Mouse (Mus musculus) liver, adult 2 months (tissue): ENCODE measurements around the gene Zc3h12c.

ENCODE experiments used
- CTCF ChIP-seq: fragments of 200-500 bp; IDR thresholded peaks from 2 replicates; pipeline ENCODE4 v1.5.1; 2011; ENCODE audit warnings: low read depth, low read length, control low read depth
- POLR2A ChIP-seq: fragments of 200-500 bp; IDR thresholded peaks from 2 replicates; pipeline ENCODE4 v1.6.1; 2011; ENCODE audit warnings: low read length, control low read depth; ENCODE audit not compliant: insufficient read depth; ENCODE audit errors: extremely low read depth

- TF ChIP-seq CTCF = no peak
- no peak for TF ChIP-seq POLR2A
These were observed 72.7 kb downstream of the Zc3h12c start for GRCm38 (mm10) chr9:52095666-52096065.
